Mouse (Mus musculus): ENCODE measurements around the gene Hspa2.

GRCm38 (mm10) chr12:76417433-76417854 is 13.5 kb downstream of the Hspa2 start, which contains the start of gene Ppp1r36:
- TF ChIP-seq CEBPB (IDR thresholded peaks at IDR 0.05; ENCODE audit: low read depth): no peak
- TF ChIP-seq CTCF (IDR thresholded peaks at IDR 0.05; ENCODE audit: control insufficient read depth, insufficient read depth, insufficient read length): no peak

Measured in C2C12 (cell line).